Mouse (Mus musculus): ENCODE measurements around the gene Dync2h1.
A peak's percentile ranks its signal among the peaks of the same experiment; 100 is the strongest.
"Not testable (repeated sequence)": the region's sequence is repeated elsewhere in the genome, so short reads cannot be mapped to it uniquely, and the experiment has no call there.

The Dync2h1 gene

DNA sequence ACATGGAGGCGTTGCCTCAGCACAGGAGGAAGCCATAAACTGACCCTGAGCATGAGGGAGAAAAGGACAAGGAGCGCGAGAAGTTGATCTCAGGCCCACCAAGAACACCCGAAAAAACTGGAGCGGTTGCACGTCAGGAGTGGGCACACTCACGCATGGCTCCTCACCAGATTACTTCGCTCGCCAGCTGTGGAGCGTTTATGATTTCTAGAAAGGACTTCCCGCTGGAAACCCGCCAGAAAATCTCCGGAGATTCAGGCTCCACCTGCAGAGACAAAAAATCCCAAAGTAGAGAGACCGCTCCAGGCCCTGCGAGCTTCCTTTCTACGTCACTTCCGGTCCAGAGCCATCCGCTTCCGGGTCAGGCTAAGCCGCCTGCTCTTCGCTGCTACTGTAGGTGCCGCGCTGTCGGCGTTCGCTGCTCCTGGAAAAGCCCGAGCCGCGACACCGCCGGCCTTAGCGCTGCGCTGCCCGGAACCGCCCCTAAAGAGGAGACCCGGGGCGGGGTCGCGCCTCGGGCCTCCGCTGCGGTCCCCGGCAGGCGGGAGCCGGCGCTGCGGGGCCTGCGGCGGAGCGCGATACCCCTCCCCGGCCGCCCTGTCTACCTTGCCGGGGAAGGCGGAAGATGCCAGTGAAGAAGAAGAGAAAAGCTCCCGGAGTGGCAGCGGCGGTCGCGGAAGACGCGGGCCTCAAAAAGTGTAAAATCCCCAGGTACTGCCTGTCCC, at the start of gene Dync2h1, which contains the start of gene Dcun1d5:
Gene Dync2h1, minus strand, starts transcription at position 275 of the 725 bp plus-strand sequence.
Gene Dcun1d5, plus strand, starts transcription at position 349 of the 725 bp plus-strand sequence.
- peak; percentile 98 for DNase-seq (ENCODE audit: low read depth, low spot score)

DNA sequence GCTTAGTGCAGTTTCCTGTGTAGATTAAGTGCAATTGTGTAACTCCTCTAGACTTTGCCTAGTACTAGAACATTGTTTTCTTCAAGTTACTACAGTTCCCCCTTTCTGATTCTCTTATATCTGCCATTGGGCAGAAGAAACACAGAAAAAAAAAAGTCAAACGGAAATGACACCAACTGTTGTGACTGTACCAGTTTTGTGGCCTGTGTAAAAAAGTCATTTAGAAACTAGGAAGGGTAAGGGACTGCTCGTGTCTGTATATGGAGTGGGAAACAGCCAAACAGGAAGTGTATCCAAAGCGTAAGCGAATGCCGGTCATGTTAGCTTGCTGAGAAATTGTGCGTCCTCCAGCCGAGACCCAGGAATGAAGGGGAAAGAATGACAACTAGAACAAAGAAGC, 37.2 kb upstream of the Dync2h1 start:
- peak; percentile 12 for DNase-seq (ENCODE audit: low read depth, low spot score)

DNA sequence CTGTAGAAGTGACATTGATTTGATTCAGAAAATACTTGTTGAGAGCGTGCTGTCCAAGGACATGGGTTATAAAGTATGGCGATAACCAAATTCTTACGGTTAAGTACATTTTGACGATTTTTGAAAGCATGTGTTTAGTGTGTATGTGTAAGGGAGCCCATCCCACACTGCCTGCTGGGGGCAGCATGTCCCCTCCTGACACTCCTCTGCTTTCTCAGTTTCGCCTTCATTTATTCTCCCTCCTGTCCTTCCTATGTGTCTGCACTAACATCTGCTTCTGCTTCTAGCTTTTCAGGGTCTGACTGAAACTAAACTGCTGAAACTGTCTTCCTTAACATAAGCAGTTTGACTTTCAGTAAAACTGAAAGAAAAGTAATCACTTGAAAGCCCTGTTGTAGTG, 36.8 kb upstream of the Dync2h1 start:
- DNase-seq (ENCODE audit: low read depth, low spot score) = peak; percentile 3

DNA sequence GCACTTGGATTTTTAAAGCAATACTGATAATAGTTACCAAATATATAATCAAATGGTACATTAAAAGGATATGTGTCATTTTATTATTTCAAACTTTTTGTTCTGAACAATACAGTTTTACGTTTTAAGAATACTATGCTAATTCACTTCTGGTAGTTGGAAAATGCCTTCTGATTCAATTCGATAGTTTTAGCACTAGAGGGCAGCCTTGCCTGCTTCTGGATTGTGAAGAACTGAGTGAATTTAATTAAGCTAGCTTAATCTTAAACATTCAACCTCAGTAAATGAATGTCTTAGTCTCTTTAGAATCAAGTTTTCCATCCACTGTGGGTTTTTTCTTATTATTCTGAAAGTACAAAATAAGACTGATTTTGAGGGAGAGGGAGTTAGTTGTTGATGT, 32.0 kb upstream of the Dync2h1 start:
- DNase-seq (ENCODE audit: low read depth, low spot score) = peak; percentile 45

DNA sequence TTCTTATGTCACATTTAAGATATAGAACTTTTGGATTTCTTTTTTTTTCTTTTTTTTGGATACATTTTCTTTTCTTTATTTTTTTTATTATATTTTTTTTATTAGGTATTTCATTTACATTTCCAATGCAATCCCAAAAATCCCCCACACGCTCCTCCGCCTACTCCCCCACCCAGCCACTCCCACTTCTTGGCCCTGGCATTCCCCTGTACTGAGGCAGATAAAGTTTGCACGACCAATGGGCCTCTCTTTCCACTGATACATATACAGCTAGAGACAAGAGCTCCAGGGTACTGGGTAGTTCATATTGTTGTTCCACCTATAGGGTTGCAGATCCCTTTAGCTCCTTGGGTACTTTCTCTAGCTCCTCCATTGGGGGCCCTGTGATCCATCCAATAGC, 6.4 kb upstream of the Dync2h1 start:
- not testable (repeated sequence) for DNase-seq (ENCODE audit: low read depth, low spot score)

DNA sequence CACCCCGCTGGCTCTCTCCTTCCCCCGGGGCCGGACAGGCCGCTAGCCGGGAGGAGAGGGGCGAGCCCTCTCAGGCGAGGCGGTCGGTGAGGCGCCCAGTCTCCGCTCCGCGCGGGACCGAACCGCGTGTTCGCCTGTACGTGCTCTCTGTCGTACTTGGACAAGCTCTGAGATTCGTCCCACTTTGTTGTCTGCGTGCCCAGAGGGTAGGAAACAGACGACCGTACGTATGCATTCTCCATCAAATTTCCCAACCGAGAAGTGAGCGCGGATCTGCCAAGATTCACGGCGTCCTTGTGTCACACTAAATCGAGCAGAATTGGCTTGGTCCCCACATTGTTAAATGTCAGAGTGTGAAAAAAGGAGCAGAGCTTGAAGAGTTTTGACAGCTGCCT, 648 bp upstream of the Dync2h1 start:
- DNase-seq (ENCODE audit: low read depth, low spot score) = peak; percentile 52

DNA sequence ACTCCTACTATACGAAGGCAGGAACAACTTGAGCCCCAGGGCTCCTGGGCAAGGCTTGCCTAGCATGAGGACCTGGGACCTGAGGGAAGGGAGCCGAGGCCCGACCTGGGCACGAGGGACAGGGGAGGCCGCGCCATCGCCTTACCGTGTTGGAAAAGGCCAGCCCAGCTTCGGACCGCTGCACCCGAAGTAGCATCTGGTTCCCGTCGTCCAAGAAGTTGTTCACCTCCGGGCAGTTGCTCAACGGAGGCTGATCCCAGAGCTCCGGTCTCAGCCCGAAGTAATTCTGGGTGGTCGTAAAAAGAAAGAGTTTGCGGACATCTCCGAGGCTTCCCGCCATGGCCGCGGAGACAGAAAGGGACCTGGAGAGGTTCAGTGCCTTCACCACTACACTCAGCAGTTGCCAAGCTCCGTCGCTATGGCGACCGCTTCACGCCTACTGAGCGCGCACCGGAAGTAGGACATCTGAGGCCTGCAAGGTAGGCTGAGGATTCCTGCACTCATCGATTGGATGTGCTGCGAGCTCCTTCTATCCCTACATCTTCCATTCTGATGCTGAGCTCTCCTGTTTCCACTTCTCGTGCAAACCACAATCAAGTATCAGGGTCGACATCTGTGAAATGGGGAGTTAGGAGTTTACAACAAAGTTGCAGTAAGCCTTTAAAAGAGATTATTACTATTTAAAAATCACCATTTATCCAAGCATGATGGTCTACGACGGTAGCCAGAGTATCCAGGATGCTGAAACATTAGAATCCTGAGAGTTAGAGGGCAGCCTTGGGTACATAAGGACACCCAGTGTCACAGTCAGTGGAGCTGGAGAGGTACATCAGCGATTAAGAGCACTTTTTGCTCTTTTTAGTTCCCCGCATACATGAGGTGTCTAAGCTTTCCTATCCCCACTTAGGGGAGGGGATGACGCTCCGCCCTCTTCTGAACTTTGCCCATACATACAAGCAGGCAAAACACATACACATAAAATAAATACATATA, 7.3 kb downstream of the Dync2h1 start:
- DNase-seq (ENCODE audit: low read depth, low spot score) = peak; percentile 98

DNA sequence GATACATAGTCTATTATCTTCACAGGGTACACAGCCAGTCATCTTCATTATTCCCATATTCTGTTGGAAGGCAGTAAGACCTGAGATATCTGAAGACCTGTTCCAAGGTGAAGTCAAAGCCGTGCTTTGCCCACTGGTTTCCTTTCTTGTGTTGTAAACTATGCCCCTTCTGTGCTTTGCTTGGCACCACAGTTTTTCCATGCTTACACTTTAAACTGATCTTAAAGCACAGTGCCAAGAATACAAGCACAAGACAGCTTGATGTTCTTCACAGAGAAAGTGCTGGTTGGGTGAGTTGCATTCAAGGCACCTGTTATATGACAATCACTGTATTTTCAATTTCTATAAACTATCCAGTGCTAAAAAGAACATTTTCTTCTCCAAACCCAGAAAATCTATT, 10.5 kb downstream of the Dync2h1 start:
- no peak for DNase-seq (ENCODE audit: low read depth, low spot score)

DNA sequence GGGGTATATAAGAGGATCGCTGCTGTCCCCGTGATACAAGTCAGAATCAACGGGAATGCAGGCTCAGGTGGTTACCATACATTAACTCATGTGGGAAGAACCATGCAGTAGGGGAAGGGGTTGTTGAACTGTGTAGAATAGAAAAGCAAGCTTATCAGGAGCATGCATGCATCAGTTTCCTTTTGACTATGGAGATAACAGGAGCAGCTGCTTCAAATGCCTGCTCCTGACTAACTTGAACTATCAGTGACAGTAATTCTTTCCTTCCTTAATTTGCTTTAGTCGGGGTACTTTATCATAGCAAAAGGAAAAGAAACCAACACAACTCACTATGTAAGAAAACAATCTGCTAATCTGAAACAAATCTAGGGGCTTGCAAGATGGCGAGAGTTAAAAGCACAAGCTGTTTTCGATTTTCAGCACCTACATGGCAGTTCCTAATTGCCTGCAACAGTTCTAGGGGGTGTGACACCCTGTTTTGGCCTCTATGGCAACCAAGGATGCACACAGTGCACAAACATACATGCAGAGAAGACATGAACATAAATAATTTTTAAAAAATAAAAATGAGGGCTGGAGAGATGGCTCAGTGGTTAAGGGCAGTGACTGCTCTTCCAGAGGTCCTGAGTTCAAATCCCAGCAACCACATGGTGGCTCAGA, 16.8 kb downstream of the Dync2h1 start:
- no peak for DNase-seq (ENCODE audit: low read depth, low spot score)

DNA sequence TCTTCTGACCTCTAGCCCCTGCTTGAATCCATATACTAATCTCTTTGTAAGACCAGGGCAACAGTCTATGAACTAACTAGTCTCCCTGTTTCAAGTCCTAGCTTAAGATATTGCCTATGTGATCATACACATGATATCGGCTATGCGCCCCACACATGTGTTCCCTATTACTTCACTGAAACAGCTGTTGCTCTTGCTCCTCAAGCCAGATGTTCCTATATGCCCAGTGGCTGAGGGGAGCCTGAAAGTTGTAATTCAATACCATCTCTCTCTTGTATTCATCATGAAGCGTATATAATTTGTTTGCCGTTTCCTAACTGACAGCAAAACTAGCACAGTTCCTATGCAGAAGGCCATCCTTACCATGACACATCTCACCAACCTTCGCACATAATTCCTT, 23.6 kb downstream of the Dync2h1 start:
- no peak for DNase-seq (ENCODE audit: low read depth, low spot score)

DNA sequence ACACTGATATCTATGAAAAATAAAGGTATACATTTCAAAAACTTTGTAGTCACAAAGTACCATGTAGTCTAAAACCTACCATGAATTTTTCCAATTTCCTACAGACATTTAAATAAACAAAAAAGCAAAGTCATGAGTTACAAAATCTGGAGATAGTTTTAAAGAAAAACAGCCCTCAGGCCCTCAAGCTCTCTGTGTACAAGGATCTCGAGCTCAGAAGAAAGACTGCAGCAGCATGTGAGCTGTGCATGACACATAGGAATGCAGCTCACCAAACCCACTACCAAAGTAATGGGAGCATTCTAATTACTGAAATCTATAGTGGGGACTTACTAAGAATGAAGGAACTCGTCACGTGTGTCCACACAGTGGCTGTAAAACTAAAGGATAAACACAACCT, 24.5 kb downstream of the Dync2h1 start:
- no peak for DNase-seq (ENCODE audit: low read depth, low spot score)

DNA sequence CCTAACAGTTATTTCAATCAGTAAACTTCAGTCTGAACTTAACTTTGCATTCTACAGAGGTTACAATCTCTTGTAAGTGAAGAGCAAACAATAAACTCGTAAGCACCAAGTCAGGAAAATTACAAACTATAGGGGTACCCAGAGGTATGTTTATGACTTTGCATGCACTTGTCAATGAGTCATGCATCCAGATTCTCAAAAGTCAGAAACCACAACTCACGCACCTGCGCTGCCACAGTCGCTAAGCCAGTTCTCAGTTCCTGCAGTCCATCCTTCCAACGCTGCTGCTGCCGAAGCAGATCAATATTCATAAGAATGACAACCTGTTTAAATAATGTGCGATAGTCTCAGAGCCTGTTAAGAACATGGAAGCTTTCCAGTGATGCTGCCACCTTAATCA, 25.6 kb downstream of the Dync2h1 start:
- no peak for DNase-seq (ENCODE audit: low read depth, low spot score)

DNA sequence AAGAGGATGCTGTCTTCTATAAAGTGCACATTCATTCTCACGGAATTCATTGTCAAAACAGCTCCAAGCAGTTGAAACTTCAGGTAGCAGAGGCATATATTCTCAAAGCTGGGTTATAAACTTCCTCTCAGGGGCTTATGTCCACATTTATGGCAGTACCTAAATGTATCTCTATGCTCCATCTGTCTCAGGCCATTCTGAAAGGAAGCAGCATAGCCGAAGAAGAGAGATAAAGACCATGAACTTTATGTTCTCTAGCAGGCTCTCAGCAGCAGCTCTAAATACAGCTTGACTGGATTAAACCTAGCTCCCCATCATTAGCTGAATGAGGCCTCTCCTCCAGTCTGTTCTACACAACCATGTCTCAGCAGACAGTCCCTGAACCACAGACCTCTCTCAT, 29.9 kb downstream of the Dync2h1 start:
- DNase-seq (ENCODE audit: low read depth, low spot score) = no peak

DNA sequence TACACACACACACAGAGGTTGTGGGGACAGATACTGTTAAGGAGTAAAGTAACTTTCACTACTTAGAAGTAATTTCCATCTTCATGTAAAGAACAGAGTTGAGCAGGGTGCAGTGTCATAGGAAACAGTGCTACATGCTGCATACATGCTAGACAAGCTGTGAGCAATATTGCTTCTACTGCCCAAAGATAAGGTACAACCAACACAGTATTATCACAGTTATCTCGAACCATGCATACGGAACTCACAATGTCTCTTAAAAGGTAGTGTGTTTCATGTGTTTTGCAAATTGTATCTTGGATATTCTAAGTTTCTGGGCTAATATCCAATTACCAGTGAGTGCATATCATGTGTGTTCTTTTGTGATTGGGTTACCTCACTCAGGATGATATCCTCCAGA, 61.4 kb downstream of the Dync2h1 start:
- no peak for DNase-seq (ENCODE audit: low read depth, low spot score)

DNA sequence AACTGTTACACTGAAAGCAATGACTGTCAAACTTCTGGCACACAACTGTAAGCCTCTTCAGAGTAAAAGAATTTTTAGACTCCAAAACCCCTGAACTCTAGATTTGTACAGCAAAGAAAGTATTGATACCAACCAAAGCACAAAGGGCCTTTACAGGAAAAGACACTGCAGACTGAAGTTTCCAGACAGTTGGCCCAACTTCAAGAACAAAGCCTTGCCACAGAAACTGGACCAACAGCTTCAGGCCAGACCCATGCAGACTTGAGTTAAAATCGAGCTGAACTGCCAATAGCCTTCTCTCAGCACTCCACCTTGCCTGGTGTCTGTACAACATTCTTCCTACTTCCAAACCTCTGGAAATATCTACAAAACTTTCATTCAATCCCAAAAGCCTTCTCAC, 74.1 kb downstream of the Dync2h1 start:
- DNase-seq (ENCODE audit: low read depth, low spot score) = no peak

DNA sequence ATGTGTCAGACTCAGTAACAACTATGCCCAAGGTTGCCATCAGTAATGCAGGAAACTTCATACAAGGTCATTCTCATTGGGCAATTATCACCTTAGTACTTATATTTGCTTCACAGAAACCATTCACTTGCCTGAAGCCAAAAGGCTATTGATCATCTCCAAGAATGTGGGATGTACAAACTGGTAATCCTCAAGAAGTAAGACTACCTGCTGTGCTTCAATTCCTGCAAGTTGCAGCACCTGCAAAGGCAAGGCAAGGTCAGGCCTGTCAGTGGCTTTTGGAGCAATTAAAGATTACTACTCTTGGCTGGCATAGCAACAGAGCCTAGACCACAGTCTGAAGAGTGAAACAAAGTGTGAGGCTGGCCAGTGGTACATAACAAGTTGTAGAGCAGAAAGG, 82.9 kb downstream of the Dync2h1 start:
- no peak for DNase-seq (ENCODE audit: low read depth, low spot score)

DNA sequence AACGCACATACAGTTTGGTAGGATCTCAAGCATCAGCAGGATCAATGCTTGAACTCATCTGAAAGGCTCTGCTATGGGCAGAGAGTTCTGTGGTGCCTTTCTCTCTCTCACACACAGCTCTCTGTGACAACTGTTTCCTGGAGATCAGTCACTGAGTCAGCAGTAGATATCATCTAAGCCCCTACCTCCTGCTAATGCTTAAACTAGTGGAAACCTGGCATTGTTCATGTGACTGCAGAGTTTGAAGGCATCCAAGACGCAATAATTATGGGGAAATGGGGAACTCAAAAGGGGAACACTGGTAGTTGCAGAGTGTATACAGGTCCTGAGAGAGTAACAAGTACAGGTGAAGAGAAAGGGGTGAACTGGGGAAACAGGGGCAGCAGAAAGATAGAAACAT, 109.6 kb downstream of the Dync2h1 start:
- DNase-seq (ENCODE audit: low read depth, low spot score) = no peak

DNA sequence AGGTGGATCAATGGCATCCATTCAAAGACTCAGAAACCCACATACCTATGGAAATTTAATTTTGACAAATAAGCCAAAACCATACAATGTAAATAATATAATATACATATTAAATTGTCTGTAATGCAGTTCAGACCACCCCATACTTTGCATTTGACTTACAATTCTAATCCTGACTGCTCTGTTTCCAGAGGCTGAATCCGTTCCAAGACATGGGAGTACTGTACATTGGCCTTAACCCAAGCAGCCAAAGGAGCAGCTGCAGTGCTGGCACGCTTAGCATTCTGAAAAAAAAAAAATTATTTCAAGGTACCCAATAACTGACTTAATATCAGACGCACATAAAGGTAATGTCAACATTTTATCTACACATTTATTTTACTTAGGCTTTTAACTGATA, 113.4 kb downstream of the Dync2h1 start:
- DNase-seq (ENCODE audit: low read depth, low spot score) = peak; percentile 26

DNA sequence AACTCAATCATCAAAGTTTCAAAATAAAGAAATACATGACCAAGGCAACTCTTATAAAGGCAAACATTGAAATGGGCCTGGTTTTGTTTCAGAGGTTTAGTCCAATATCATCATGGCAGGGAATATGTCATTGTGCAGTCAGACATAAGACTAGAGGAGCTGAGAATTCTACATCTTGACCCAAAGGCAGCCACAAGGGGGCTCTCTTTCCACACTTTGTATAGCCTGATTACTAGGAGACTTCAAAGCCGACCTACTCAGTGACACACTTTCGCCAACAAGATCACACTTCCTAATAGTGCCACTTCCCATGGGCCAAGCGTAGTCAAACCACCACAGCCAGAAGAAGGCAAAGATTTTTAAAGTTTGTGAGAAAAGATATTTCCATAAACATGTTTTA, 133.7 kb downstream of the Dync2h1 start:
- peak; percentile 33 for DNase-seq (ENCODE audit: low read depth, low spot score)

DNA sequence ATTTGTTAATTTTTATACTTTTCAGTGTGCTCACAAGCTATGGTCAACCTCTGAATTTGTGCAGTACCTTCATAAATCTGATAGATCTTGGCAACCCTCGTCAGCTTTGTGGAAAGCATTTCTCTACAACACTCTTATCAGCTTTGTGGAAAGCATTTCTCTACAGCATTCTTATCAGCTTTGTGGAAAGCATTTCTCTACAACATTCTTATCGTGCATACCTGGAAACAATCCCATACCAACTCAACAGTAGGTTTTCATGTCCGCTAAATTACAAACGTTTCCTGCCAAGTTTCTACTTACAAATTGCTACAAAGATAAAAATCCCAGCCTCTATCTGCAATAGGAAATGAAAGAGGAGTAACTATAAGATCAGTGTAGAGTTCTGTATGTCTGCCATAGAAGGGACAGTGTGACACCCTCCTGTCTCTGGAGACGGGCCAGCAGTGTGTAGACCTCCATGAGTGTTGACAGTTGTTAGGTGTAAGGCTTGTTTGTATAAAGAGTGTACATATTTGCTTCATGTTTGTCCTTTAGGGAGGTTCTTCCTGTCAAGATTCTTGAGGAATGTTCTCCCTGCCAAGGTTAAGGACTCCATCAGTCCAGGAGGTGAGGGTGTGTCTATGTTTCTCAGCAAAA, 141.5 kb downstream of the Dync2h1 start:
- no peak for DNase-seq (ENCODE audit: low read depth, low spot score)

DNA sequence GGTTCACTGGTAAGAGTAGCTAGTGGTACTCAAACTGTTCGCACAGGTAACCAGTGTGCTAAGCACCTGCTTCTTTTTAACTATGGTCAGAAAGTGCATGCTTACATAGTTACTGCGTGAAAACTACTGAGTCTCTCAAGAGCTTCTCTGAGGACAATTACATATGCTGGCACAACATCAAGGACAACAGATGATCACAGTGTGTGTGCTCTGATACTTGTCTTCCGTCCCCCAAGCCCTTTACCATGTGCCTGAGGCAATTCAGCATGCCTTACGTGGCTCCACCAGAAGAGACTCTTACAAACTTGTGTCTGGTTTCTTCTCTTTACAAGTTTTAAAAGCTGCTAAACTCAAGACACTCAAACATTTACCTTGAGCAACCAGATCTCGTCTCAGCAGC, 143.0 kb downstream of the Dync2h1 start:
- DNase-seq (ENCODE audit: low read depth, low spot score) = peak; percentile 31

DNA sequence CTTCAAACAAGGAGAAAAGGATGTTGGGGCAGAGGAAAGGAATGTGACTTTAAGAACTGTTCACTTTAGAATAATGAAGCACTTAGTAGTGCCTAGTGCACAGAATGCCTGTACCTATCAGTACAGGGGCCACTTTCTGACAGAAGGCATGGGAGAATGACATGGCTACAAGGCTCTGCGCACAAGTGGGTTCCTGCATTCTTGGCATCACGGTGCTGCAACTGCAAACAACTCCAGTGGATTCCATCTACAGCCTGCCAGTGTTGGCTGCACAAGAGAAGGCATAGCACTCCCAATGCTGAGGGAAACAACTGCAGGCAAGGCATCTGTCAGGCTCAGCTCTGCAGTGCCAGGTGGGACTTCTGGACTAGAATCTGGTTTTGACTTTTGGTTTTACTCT, 151.7 kb downstream of the Dync2h1 start:
- no peak for DNase-seq (ENCODE audit: low read depth, low spot score)

All from brain, adult 2 months (tissue).